Mouse (Mus musculus) hematopoietic stem cell, adult 5-6 weeks (primary cell): ENCODE data around the gene Vasn. TPM values are rescaled to one million over a fixed set of nuclear protein-coding genes. Genes with fewer than 3 reads are reported as not detected.

Experiments used
- ATAC-seq, 2 experiments: fragments of 125-278 bp in 1 of 2; replicated peaks in 1 of 2; 2 replicates each; pipeline ENCODE4 v1.8.0; 2016 to 2017; ENCODE audit warnings: inconsistent platforms in 2 of 2, mild to moderate bottlenecking in 2 of 2, moderate number of reproducible peaks in 2 of 2, low read depth in 1 of 2, moderate TSS enrichment in 1 of 2; ENCODE audit not compliant: low FRiP score in 2 of 2, poor library complexity in 2 of 2, severe bottlenecking in 2 of 2, insufficient read depth in 1 of 2, low TSS enrichment in 1 of 2
- total RNA-seq: library from RNA; stranded (forward); fragments of 172-1452, 232-1000 nt; gene quantifications from 2 replicates; pipeline ENCODE4 v1.2.3, GENCODE M21; 2017

The Vasn gene
- total RNA-seq, 1 experiment from 2014 or later, result 0.89 TPM

GRCm38 (mm10) chr16:4652707-4653416 lies 13.1 kb downstream of the Vasn start:
- no peak for ATAC-seq

- ATAC-seq, result no peak
Measured at GRCm38 (mm10) chr16:4654706-4655105, 15.0 kb downstream of the Vasn start.

DNA sequence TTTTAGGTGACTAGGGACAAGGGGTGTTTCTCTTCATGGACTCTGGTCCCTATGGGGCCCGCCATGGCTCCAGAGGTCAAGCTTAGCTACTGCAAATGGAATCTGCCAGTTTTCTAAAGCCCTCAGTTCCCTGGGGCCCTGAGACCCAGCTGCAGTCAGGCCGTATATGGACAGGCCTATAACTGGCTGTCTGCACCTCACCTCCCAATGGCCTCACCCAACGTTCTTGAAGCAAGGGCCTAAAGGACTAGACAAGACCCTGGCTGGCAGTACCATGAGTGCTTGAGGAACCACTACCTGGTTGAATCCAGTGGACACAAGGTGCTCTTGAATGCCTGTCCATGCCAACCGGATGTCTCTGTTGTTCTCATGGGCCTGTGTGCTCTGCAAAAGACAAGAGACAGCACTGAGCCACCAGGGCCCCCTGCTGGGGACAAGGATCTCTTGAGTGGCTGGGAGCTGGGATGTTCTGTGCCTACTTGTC lies 15.6 kb downstream of the Vasn start:
- ATAC-seq, result no peak

- ATAC-seq, result peak; percentile 46 to 58; a peak in 1 of 4 replicates
Measured at GRCm38 (mm10) chr16:4655764-4656570, 16.2 kb downstream of the Vasn start.

DNA sequence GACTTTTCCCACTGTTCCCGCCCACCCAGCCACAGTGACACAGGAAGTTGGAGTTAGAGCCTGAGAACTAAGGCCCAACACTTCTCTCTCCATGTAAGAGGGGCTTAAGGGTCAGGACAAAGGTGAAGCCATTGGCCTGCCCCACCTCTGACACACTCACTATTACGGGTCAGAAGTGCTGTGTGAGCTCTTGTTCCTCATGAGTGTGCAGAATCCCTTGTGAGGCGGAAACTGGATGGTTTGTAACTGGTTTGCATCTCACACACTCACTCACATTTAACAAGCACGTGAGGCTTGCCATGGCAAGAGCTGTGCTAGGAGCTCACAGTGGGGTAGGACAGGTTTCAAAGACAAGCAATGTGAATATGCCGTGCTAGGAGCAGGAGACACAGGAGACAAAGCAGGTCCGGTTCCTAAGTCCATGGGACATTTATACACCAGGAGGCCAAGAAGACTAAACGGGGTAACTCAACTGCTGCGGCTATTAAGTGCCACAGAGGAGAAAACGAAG lies 16.9 kb downstream of the Vasn start:
- no peak for ATAC-seq

GRCm38 (mm10) chr16:4658781-4659245 lies 19.1 kb downstream of the Vasn start:
- peak; percentile 50 to 53; a peak in 3 of 4 replicates for ATAC-seq

GRCm38 (mm10) chr16:4659326-4659725 lies 19.6 kb downstream of the Vasn start:
- ATAC-seq, result no peak

- no peak for ATAC-seq
Measured at GRCm38 (mm10) chr16:4661605-4662004, 21.9 kb downstream of the Vasn start.

- ATAC-seq, result no peak
Measured at GRCm38 (mm10) chr16:4663806-4664205, 24.1 kb downstream of the Vasn start.

DNA sequence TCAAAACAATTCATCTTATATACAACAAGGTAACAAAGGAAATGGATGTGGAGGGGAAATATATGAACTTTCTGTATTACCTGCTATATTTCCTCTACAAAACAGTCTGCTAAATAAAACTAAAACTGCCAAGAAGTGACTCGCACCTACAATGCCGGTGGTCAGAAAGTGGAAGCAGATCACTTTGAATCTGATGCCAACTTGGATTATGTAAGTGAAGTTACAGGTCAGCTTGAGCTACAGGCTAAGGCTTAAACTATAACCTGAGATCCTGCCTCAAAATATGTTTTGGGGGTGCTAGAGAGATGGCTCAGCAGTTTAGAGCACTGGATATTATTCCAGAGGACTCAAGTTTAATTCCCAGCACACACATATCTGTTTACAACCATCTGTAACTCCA lies 26.0 kb downstream of the Vasn start:
- ATAC-seq, result no peak

GRCm38 (mm10) chr16:4667190-4667808 lies 27.6 kb downstream of the Vasn start:
- ATAC-seq, result peak; percentile 89 to 90

GRCm38 (mm10) chr16:4670317-4670716 lies 30.6 kb downstream of the Vasn start:
- ATAC-seq, result no peak

DNA sequence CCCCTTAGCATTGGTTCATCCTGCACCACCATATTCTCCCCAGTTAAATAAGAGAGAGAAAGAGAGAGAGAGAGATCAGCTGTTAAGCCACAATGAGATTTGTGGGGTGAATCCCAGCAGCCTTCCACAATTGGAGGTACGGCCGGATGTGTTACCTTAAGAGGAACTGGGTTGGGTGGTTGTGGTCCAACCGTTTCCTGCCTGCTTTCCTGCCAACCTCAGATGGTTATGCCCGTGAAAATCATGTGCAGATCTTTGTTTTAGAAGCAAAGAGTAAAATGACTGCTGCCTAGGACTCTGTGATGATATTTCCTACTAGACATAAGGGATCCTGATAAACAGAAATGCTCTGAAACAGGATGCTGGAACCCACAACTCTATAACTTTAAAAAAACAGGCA lies 34.4 kb downstream of the Vasn start:
- ATAC-seq, result peak; percentile 88 to 94

DNA sequence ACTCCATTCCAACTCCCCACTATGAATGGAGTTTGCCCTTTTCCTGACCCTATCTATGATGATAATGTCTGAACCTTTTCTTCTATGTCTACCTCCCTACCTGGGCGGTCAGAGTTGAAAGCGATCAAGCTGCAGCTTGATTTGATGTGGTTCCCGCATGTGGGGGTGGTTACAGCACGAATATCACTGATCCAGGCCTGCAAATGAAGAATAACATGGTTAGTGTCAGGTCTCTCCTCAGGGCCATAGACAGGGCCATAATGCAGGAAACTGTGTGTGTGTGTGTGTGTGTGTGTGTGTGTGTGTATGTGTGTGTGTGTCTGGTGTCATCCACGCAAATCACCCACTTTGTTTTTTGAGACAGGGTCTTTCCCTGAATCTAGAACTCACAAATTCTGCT lies 37.1 kb downstream of the Vasn start:
- ATAC-seq, result no peak

DNA sequence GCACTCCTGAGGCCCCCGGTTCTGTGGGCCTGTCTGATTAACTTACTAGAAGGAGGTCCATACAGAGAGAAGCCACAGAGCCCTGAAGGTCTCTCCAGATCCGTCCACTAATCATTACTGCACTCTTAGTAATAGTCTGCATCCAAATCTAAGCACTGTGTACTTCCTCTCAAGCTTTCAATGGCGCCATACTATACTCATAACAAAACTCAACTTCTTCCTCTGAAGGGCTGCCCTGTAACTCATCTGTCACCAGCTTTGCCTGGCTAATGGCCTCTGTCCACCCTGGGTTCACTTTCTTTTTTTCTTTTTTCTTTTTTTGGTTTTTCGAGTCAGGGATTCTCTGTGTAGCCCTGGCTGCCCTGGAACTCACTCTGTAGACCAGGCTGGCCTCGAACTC lies 38.3 kb downstream of the Vasn start:
- no peak for ATAC-seq

DNA sequence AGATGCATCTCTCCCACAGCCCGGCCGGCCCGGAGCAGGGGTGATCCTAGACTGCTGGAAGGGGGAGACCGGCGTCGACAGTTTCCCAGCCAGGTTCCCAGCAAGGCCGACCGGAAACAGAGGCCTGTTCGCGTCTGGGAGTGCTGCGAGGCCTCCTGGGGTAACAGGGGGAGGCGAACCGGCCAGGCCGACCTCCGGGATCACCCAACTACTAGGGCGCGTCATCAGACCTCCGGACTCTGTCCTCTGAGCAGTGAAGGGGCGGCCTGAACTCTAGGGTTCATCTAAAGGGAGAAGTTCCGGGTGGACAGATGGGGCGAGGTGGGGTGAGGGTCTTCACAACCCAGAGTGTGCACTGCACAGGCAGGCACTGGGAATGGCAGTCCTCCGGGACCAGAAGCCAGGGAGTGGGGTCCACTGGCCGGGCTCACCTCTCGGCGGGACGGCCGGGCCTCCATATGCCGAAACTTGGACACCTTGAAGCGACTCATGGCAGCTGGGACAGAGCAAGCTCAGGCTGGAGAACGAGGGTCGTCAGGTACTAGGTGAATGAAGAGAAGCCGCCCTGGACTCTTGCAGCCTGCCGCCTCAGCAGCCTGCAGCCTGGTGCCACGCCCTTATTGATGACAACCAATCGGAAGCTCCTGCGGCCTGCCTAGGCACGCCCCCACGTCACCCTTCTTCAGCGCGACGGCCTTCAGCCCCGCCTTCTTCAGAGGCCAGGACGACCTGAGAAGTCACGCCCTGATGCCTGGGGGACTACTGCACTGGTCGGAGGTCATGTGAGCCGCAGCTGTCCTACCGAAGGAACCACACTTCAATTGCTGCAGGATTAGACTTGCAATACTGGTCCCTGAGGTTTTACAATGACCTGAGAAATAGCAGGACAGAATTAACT lies 39.6 kb downstream of the Vasn start, which contains the start of gene Coro7:
TSS of gene Coro7 (minus strand) at position 657 of the 898 bp plus-strand sequence.
- peak; percentile 89 to 91 for ATAC-seq
